Mouse (Mus musculus) testis, adult 2 months (tissue): Measurements from ENCODE around the gene Hacl1.

Source experiments
- CTCF ChIP-seq: fragments of 200-500 bp; IDR thresholded peaks from 2 replicates; pipeline ENCODE4 v1.5.1; 2012; ENCODE audit warnings: low read depth, mild to moderate bottlenecking, inconsistent platforms, low read length, moderate library complexity; ENCODE audit not compliant: control insufficient read depth, insufficient read depth, insufficient replicate concordance
- POLR2A ChIP-seq: fragments of 200-500 bp; IDR thresholded peaks from 2 replicates; pipeline ENCODE4 v1.6.1; 2012; ENCODE audit warnings: low read depth, mild to moderate bottlenecking, inconsistent platforms, low read length, moderate library complexity; ENCODE audit not compliant: control insufficient read depth

- TF ChIP-seq POLR2A (no peak), CTCF (no peak)
Observed at GRCm38 (mm10) chr14:31564452-31565179, 76.5 kb downstream of the Hacl1 start.
